Mouse (Mus musculus) embryonic facial prominence, embryonic 14.5 days (tissue): ENCODE data around the gene Sorcs2. TPM values are rescaled to one million over a fixed set of nuclear protein-coding genes. Genes with fewer than 3 reads are reported as not detected.

Experiments used
- ATAC-seq: fragments of 200-750 bp; cut with Nextera tagmentation; 2 replicates; pipeline ENCODE4 v1.8.0; 2017; ENCODE audit warnings: low read depth, moderate number of reproducible peaks, moderate TSS enrichment
- DNase-seq: peaks from one replicate; pipeline ENCODE4 v3.0.0-alpha.2; 2015; ENCODE audit warnings: low spot score
- H3K27ac ChIP-seq: fragments of 300-500 bp; sonication (generic); replicated peaks from 2 replicates; pipeline ENCODE4 v1.5.1; 2014; ENCODE audit warnings: low read depth, mild to moderate bottlenecking, low read length, moderate library complexity
- H3K27me3 ChIP-seq: fragments of 300-500 bp; sonication (generic); replicated peaks from 2 replicates; pipeline ENCODE4 v1.6.1; 2014; ENCODE audit warnings: low read length; ENCODE audit not compliant: control insufficient read depth, insufficient read depth
- H3K36me3 ChIP-seq: fragments of 300-500 bp; sonication (generic); 2 replicates; pipeline ENCODE4 v1.6.1; 2014; ENCODE audit warnings: low read length, mixed read lengths; ENCODE audit not compliant: control insufficient read depth, insufficient read depth
- H3K4me1 ChIP-seq: fragments of 300-500 bp; sonication (generic); 2 replicates; pipeline ENCODE4 v1.6.1; 2014; ENCODE audit warnings: antibody characterized with exemption, low read length; ENCODE audit not compliant: control insufficient read depth, insufficient read depth
- H3K4me2 ChIP-seq: fragments of 300-500 bp; sonication (generic); 2 replicates; pipeline ENCODE4 v1.6.1; 2014; ENCODE audit warnings: low read depth, mild to moderate bottlenecking, low read length, moderate library complexity, mixed read lengths
- H3K4me3 ChIP-seq: fragments of 300-500 bp; sonication (generic); 2 replicates; pipeline ENCODE4 v1.5.1; 2014; ENCODE audit warnings: low read depth, mild to moderate bottlenecking, low read length
- H3K9ac ChIP-seq: fragments of 300-500 bp; sonication (generic); 2 replicates; pipeline ENCODE4 v1.6.1; 2014; ENCODE audit warnings: low read depth, mild to moderate bottlenecking, low read length, moderate library complexity, mixed read lengths
- H3K9me3 ChIP-seq: fragments of 300-500 bp; sonication (generic); 2 replicates; pipeline ENCODE4 v1.6.1; 2016; ENCODE audit warnings: low read length; ENCODE audit not compliant: control insufficient read depth
- WGBS: fragments of 180-500 bp; shearing (Covaris S2); extraction: QIAGEN DNeasy Blood & Tissue Kit; methylation state at CpG from one replicate; pipeline ENCODE4 v1.1.7; 2014; 5-methylcytosine and 5-hydroxymethylcytosine counted together
- polyA plus RNA-seq: library from polyadenylated mRNA; unstranded; fragments of >200 nt; fragmentation: Nextera tagmentation; extraction: Ambion mirVana; gene quantifications from 2 replicates; pipeline ENCODE4 v1.2.1, GENCODE M21; 2014

Gene Sorcs2
- 21.6 and 22.5 TPM in 2 replicates for polyA plus RNA-seq

GRCm38 (mm10) chr5:36397837-36398282, at the start of gene Sorcs2:
Gene Sorcs2, minus strand, starts transcription at chr5:36398139.
- DNase-seq (peak; percentile 91), ATAC-seq (peak; percentile 86)
- H3K4me3 ChIP-seq: peak within 1 kb of the TSS; percentile 79
- peak within 1 kb of the TSS; percentile 98 for H3K4me2 ChIP-seq
- 1% methylated on average over 13 of the region's 45 CpGs for WGBS
- no peaks in the 10 kb centered on the region for H3K36me3 ChIP-seq
- no peaks in the 10 kb centered on the region for H3K9me3 ChIP-seq
- H3K27ac ChIP-seq: peak within 1 kb of the TSS; percentile 49; the same call in 1 of the 2 replicates
- peak within 1 kb of the TSS; percentile 82 for H3K9ac ChIP-seq
- H3K4me1 ChIP-seq: peaks cover 13% of the 10 kb centered on the region
- peaks cover 6% of the 10 kb centered on the region; the same call in 1 of the 2 replicates for H3K27me3 ChIP-seq

DNA sequence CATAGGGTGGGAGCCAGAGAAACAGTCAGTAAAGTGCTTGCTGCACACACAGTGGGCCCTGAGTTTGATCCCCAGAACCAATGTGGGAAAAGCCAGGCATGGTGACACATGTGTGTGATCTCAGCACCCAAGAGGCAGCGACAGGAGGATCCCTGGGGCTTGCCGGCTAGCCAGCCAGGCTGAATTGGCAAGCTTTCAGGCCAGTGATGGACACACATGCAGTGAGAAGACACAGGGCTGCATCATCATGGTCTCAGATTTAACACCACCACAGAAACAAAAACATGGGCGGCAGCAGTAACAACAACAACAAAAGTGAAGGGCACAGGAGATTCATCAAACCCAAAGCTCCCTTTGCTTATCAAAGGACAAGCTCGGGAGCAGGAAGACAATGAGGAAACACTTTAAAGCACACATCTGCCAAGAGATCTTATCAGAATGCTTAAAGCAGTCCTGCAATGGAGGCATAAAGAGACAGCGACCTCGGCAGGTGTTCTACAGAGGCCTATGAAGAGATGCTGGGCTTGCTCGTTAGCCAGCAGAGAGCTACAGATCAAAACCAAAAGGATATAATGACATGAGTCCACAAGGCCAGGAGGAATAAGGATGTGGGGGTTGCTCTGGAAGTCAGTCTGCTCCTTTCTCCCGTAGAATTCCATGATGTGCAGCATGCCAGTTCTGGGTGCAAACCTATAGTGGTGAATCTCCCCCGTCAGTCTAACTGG, 48.4 kb upstream of the Sorcs2 start:
- Histone ChIP-seq H3K36me3 (no peaks in the 10 kb centered on the region), H3K9ac (no peak overlapping the region), H3K27ac (no peak overlapping the region), H3K4me3 (no peak overlapping the region), H3K4me1 (peaks cover 12% of the 10 kb centered on the region; the same call in 1 of the 2 replicates), H3K4me2 (no peak overlapping the region), H3K27me3 (no peaks in the 10 kb centered on the region), H3K9me3 (no peaks in the 10 kb centered on the region)
- DNase-seq (no peak), ATAC-seq (no peak)
- 41% methylated on average over 9 of the region's 9 CpGs for WGBS

- Histone ChIP-seq H3K36me3 (no peaks in the 10 kb centered on the region), H3K4me1 (peaks cover 9% of the 10 kb centered on the region; the same call in 1 of the 2 replicates), H3K4me3 (no peak overlapping the region), H3K9me3 (no peaks in the 10 kb centered on the region), H3K27me3 (no peaks in the 10 kb centered on the region), H3K27ac (0 out of 2 replicates have a peak overlapping the region, but pooled peaks have one; percentile 15), H3K9ac (no peak overlapping the region), H3K4me2 (no peak overlapping the region)
- DNase-seq (peak; percentile 58), ATAC-seq (peak; percentile 56)
- WGBS: 20% methylated on average over 8 of the region's 8 CpGs
These were observed 47.1 kb upstream of the Sorcs2 start for GRCm38 (mm10) chr5:36445028-36445427.

DNA sequence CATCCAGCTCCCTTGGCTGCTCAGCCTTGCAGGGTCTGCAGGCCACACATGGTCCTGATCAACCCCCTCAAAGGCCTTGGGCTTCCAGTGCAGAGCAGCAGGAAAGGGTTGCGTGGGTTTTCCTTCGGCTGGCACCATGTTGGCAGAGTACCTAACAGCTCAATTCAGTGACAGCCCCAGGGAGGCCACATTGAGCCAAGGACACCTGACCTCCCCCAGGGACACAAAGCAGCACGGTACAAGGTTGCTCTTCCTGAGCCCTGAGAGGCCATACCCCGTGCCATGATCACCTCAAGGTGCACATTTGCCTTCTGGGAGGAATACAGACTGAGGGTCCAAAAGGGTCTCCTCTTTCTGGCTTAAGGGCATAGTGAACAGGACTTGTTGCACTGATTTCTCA, 46.7 kb upstream of the Sorcs2 start:
- ATAC-seq (no peak), DNase-seq (no peak)
- Histone ChIP-seq H3K4me3 (no peak overlapping the region), H3K9ac (no peak overlapping the region), H3K36me3 (no peaks in the 10 kb centered on the region), H3K9me3 (no peaks in the 10 kb centered on the region), H3K27me3 (no peaks in the 10 kb centered on the region), H3K4me1 (peaks cover 9% of the 10 kb centered on the region; the same call in 1 of the 2 replicates), H3K4me2 (no peak overlapping the region), H3K27ac (no peak overlapping the region)
- 34% methylated on average over 4 of the region's 4 CpGs for WGBS

GRCm38 (mm10) chr5:36440741-36441140, 42.8 kb upstream of the Sorcs2 start:
- no peaks in the 10 kb centered on the region for H3K36me3 ChIP-seq
- no peak overlapping the region for H3K9ac ChIP-seq
- WGBS: 48% methylated on average over 3 of the region's 3 CpGs
- H3K27ac ChIP-seq: no peak overlapping the region
- no peaks in the 10 kb centered on the region for H3K27me3 ChIP-seq
- no peak for DNase-seq
- no peak overlapping the region for H3K4me3 ChIP-seq
- H3K9me3 ChIP-seq: no peaks in the 10 kb centered on the region
- peaks cover 9% of the 10 kb centered on the region; the same call in 1 of the 2 replicates for H3K4me1 ChIP-seq
- no peak overlapping the region for H3K4me2 ChIP-seq
- no peak for ATAC-seq

DNA sequence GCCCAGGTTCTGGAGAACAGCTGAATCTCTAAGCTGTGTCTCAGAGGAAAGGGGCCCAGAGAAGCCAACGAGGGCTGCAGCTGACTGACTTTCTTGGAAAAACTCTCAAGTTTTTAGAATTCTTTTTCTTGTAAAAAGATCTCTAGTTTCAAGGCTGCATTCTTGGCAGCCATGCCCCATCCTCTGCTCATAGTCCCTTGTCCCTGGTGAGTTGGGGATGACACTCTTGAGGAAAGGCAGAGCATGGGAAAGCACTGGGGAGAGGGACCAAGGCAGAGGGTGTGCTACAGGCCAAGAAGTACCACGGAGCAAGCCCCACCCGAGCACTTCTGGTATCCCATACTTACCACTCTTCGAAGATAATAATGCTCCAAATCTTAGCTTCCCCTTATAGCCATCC, 38.9 kb upstream of the Sorcs2 start:
- ATAC-seq (no peak), DNase-seq (peak; percentile 16)
- Histone ChIP-seq H3K36me3 (no peaks in the 10 kb centered on the region), H3K27me3 (no peaks in the 10 kb centered on the region), H3K4me3 (no peak overlapping the region), H3K27ac (peak overlapping the region; percentile 36; the same call in 1 of the 2 replicates), H3K9me3 (no peaks in the 10 kb centered on the region), H3K4me1 (peaks cover 5% of the 10 kb centered on the region; the same call in 1 of the 2 replicates), H3K9ac (no peak overlapping the region), H3K4me2 (no peak overlapping the region)
- 59% methylated on average over 4 of the region's 4 CpGs for WGBS

- H3K27ac ChIP-seq: no peak overlapping the region
- no peaks in the 10 kb centered on the region for H3K27me3 ChIP-seq
- 58% methylated on average over 9 of the region's 9 CpGs for WGBS
- no peak overlapping the region for H3K4me3 ChIP-seq
- peaks cover 5% of the 10 kb centered on the region; the same call in 1 of the 2 replicates for H3K4me1 ChIP-seq
- H3K9me3 ChIP-seq: no peaks in the 10 kb centered on the region
- H3K9ac ChIP-seq: no peak overlapping the region
- H3K36me3 ChIP-seq: no peaks in the 10 kb centered on the region
- no peak overlapping the region for H3K4me2 ChIP-seq
- DNase-seq (no peak), ATAC-seq (no peak)
These were observed 36.5 kb upstream of the Sorcs2 start for GRCm38 (mm10) chr5:36434398-36434967.

DNA sequence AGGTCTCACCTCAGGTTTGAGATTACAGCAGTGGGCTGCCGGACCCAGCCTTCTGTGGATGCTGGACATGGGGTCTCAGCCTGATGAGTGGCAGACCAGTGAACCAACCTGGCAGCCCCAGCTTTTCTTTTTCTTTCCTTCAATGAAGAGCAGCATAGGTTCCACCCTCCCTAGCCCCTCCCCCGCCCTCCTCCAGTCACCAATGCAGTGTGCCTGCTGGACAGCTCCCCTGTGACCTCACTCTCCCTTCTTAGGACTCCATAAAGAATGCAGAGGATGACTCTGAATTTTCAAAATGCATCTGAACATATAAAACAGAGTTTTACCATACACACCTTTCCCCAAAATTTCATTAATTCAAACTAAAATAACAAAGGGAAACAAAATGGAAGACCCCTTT, 33.8 kb upstream of the Sorcs2 start:
- H3K4me2 ChIP-seq: no peak overlapping the region
- no peaks in the 10 kb centered on the region for H3K9me3 ChIP-seq
- H3K27ac ChIP-seq: no peak overlapping the region
- DNase-seq (no peak), ATAC-seq (no peak)
- H3K9ac ChIP-seq: no peak overlapping the region
- peaks cover 5% of the 10 kb centered on the region; the same call in 1 of the 2 replicates for H3K4me1 ChIP-seq
- H3K4me3 ChIP-seq: no peak overlapping the region
- H3K36me3 ChIP-seq: no peaks in the 10 kb centered on the region
- WGBS: 60% methylated on average over 2 of the region's 2 CpGs
- no peaks in the 10 kb centered on the region for H3K27me3 ChIP-seq
